Mouse (Mus musculus): ENCODE data around the gene 2310022A10Rik.

Gene 2310022A10Rik

GRCm38 (mm10) chr7:27540935-27541334 is 12.1 kb upstream of the 2310022A10Rik start:
- DNase-seq (ENCODE audit: low spot score in 2 of 2) = no peak

GRCm38 (mm10) chr7:27541431-27541830 is 11.6 kb upstream of the 2310022A10Rik start:
- DNase-seq (ENCODE audit: low spot score in 2 of 2) = no peak

DNA sequence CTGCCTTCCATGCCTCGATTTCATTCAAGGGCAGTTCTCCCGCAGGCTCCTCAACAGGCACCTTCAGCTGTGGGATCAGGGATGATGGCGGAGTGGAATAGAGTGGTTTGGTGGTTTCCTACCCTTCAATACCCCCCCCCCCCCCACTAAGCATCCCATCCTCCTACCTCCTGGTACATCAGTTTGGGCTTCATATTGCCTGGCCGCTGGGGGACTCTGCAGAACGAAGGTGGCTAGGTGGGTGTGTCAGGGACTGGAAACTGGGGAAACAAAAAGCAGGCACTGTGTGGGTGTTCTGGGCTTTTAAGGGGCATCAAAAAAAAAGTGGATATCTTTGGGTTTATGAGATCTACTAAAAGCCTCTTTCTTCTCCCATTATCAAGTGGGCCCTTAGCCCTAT is 11.1 kb upstream of the 2310022A10Rik start:
- DNase-seq (ENCODE audit: low spot score in 2 of 2) = no peak

GRCm38 (mm10) chr7:27542392-27543033 is 10.5 kb upstream of the 2310022A10Rik start:
- peak; percentile 75 to 77 for DNase-seq (ENCODE audit: low spot score in 2 of 2)

DNA sequence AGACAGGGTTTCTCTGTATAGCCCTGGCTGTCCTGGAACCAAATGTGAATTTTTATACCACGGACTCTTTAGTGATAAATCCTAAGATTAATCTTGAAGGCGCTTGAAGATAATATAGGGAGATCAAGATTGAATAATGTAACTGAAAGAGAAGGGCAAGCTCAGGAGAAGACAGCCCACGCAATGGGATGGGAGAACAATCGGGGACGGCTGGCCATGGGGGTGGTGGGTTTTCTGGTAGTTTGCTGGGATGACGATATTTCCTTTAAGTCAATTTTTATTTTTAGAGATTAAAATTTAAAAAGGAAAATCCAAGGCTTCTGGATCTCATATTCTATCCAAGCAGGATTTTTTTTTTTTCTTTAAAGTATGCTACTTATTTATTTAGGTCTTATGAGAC is 10.0 kb upstream of the 2310022A10Rik start:
- no peak for DNase-seq (ENCODE audit: low spot score in 2 of 2)

GRCm38 (mm10) chr7:27543851-27544250 is 9.2 kb upstream of the 2310022A10Rik start:
- DNase-seq (ENCODE audit: low spot score in 2 of 2) = no peak

GRCm38 (mm10) chr7:27544675-27545370 is 8.2 kb upstream of the 2310022A10Rik start:
- DNase-seq (ENCODE audit: low spot score in 2 of 2) = no peak

- no peak for DNase-seq (ENCODE audit: low spot score in 2 of 2)
Measured at GRCm38 (mm10) chr7:27549597-27549996, 3.4 kb upstream of the 2310022A10Rik start.

DNA sequence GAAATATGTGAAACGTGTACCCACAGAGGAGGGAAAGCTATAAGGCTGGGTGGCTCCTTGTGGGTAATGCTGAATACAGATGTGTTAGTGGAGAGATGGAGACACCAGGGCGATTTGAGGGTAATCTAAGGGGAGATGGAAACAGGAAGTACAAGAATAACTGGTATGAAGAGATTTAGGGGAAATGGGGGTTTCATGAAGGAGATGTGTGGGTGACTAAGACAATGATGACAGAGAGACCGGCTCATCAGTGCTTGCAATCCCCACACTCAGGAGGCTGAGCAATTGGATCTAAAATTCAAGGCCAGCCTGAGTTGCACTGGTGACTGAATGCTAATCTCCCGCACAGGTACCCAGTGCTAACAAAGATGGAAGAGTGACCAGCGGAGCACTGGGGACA is 963 bp upstream of the 2310022A10Rik start:
- DNase-seq (ENCODE audit: low spot score in 2 of 2) = no peak

DNA sequence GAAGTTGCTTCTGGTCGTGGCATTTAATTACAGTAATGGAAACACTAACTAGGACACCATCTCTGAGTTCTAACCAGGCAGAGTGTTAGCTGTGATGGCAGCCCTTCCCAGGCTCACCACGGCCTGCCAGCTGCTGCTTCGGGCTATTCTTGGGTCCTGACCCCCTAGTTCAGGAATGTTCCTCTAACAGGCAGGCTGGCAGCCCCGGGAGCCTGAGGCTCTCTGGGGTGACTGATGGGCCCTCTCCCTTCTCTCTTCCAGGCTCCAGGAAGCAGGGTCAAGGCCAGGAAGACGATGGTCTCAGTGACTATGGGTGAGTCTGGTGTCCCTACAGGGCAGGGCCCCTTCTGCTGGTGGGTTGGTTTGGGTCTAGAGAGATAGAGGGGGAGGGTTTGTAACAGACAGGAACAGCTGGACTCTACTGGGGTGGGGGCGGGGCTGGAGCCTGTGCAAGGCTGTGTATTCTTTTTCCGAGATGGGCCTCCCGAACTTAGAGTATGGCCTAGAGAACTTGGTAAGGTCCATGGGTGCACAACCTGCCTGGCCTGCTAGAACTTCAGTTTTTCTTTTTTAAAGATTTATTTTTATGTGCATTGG is 7.4 kb downstream of the 2310022A10Rik start:
- DNase-seq (ENCODE audit: low spot score in 2 of 2) = peak; percentile 52 to 67

- DNase-seq (ENCODE audit: low spot score in 2 of 2) = no peak
Measured at GRCm38 (mm10) chr7:27560978-27561377, 7.9 kb downstream of the 2310022A10Rik start.

GRCm38 (mm10) chr7:27569580-27570224 is 16.7 kb downstream of the 2310022A10Rik start:
- peak in 1 of 2 experiments; percentile 32 for DNase-seq (ENCODE audit: low spot score in 2 of 2)

DNA sequence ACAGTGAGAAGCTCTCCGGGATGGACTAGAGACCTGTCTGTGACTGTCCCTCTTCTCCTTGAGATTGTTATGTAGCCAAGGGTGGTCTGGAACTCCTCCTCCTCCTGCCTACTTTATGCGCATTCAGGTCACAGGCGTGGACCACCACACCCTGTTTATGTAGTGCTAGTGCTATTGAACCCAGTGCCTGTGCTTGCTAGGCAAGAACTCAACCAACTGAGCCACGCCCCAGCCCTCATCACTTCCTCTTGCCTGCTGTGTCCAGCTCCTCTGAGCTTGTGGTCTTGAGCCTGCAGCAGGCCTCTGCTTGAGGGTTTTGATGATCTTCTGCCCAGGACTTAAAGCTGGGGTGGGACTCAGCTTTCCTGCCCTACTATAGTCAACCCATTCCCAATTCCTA is 19.1 kb downstream of the 2310022A10Rik start:
- no peak for DNase-seq (ENCODE audit: low spot score in 2 of 2)

DNA sequence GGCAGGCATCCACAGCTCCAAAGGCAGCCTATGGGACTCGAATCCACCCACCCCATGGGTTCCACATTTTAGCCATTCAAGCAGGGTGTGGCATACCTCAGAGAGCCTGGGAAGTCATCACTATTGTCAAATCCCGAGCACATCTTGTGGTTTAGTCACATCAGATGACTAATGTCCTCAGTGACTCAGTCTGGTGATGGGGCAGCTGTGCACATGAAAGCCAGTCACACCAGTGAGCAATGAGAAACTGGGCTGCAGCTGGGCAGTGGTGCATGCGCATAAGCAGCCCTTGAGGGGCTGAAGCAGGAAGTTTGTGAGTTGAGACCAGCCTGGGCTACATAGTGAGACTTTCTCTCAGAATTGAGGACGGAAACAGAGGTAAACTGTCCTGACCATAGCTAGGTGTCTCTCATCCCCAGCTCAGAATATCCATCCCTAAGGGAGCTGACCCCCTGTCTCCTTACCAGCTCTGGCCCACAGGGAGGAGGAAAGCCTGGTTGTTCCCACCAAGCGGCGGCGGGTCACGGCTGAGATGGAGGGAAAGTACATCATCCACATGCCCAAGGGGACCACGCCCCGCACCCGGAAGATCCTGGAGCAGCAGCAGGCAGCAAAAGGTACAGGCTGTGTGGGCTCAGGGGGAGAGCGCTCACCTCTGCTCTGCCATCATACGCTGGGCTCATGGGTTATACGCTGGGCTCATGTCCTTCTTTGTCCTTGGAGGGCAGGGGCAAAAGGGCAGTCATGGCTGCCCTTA is 21.3 kb downstream of the 2310022A10Rik start:
- no peak for DNase-seq (ENCODE audit: low spot score in 2 of 2)

DNA sequence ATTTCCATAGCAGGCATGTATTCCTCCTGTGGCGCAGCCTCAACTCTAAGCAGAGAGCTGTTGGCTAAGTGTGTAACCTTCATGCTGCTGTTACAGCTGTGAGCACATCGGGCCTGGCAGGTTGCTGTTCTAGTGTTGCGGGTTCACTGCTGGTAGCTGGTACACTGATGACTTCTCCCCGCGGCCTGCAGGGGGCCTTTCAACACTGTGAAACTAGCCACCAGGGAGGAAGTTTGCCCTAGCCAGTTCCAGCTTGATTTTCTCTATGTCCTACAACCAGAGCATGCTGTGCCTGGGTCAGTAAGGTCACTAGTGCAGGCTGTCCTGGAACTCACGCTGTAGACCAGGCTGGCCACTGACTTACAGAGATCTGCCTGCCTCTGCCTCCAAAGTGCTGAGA is 23.9 kb downstream of the 2310022A10Rik start:
- no peak for DNase-seq (ENCODE audit: low spot score in 2 of 2)

DNA sequence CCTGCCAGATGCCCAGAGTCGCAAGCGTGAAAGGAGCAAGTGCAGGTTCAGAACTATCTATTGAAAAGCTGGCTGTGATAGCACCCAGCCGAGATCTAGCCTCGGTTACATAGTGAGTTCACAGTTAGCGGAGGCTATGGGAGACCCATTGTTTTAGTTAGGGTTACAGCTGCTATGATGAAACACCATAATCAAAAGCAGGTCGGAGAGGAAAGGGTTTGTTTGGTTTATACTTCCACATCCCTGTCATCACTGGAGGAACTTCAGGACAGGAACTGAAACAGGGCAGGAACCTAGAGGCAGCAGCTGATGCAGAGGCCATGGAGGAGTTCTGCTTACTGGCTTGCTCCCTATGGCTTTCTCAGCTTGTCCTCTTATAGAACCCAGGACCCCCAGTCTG is 24.6 kb downstream of the 2310022A10Rik start:
- DNase-seq (ENCODE audit: low spot score in 2 of 2) = no peak

DNA sequence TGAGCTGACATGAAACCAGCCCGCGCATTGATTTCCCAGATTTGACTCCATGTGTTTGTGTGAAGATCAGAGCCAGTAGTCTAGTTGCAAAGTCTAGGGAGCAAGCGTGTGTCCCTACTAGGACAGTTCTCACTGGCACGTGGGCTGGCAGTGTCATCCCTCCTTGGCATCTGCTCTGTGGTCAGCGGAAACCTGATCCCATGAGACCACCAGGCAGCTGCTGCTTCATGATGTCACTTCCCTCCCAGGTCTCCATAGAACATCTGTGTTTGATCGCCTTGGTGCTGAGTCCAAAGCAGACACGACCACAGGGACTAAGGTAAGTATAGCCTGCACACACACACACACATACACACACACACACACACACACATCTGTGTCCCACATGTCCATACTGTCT is 25.4 kb downstream of the 2310022A10Rik start:
- DNase-seq (ENCODE audit: low spot score in 2 of 2) = no peak

DNA sequence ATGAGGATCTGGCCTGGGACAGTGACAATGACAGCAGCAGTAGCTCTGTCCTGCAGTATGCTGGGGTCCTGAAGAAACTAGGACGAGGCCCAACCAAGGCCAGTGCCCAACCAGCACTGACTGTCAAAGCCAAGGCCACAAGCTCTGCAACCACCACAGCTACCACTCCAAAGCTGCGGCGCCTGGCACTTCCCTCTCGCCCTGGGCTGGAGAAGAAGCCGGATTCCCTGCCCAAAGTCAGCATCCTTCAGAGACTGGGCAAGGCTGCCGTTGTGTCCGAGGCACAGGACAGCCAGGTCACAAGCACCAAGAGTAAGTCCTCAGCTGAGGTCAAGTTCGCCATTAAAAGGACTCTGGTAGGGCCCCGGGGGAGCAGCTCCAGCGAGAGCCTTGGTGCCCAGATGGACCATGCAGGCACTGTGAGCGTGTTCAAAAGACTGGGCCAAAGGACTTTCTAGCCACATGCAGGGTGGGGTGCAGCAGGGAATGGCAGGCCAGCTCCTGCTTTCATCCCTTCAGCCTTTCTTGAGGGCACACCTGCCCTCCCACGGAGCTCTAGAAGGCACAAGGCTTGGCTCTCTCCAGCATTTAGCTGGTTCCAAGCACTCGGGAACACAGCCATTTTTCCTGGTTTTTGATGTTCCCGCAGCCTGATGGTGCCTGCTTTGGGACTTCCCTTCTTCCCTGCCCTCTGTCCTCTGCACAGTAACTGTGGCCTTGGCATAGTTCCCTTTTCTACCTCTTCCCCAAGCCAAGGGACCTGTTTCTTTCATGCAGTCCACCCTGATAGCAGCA is 27.5 kb downstream of the 2310022A10Rik start:
- no peak for DNase-seq (ENCODE audit: low spot score in 2 of 2)

DNA sequence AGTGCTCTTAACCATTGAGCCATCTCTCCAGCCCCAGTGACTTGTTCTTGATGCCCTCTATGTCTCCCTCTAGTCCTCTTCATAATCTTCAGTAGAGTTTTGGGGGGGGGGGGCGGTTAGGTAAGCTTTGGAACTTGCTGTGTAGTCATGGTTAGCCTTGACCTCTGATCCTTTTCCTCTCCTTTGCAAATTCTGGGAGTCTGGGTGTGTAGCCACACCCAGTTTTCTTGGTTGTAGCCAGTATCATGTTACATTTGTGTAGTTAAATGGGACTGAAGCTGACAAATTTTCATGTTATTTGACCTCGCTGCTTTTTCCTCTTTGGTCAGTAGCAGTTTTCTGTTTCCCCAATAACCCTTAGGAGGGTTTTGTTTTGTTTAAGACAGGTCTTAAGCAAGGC is 33.8 kb downstream of the 2310022A10Rik start:
- DNase-seq (ENCODE audit: low spot score in 2 of 2) = no peak

GRCm38 (mm10) chr7:27587741-27588140 is 34.7 kb downstream of the 2310022A10Rik start:
- no peak for DNase-seq (ENCODE audit: low spot score in 2 of 2)

DNA sequence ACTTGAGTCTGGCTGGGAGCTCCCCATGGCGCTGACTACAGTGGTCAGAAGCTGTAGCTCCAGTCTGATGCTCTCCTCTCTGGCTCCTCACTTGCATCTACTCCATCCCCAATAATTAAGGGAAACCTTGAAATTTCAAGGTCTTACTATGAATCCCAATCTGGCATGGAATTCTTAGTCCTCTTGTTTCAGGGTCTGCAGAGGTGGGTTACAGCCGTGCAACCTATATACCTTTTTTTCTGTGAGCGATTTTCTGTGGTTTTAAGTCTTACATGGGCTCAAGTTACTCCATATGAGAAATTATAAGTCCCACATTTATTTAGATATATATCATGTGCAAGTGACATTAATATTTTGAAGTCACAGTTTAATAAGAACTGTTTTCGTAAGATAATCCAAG is 37.1 kb downstream of the 2310022A10Rik start:
- no peak for DNase-seq (ENCODE audit: low spot score in 2 of 2)
